ENCODE assay signal across 14 mouse cellular contexts in genomic region chr5:120525737-120526136, GRCm38 (mm10). TPM values are rescaled to one million over a fixed set of nuclear protein-coding genes. Genes with fewer than 3 reads are reported as not detected.
DNase-seq lines count a peak whose midpoint lies in the region; ATAC-seq and TF ChIP-seq lines count a peak whose summit lies in the region.
"Had no signal": no experiment of that assay in that cellular context is flagged by ENCODE, and none has a peak within 500 bp of the region (broad histone marks: within the 10 kb centered on the region; RNA-seq: fewer than 3 reads in every experiment).

No protein-coding gene starts in this region.

- WGBS in lung, adult 2 months, result 46% methylated on average over 5 of the region's 5 CpGs

- ATAC-seq in erythroblast, adult 5-6 weeks (replicated peaks; ENCODE audit: low FRiP score, poor library complexity, severe bottlenecking), result peak; percentile 49; the same call in 1 of the 2 replicates
- ATAC-seq in megakaryocyte-erythroid progenitor cell, adult 5-6 weeks (replicated peaks; ENCODE audit: low FRiP score, low TSS enrichment, poor library complexity, severe bottlenecking), result peak; percentile 56; the same call in 1 of the 2 replicates

- no peak overlapping the region for H3K4me3 ChIP-seq in lung, adult 2 months (replicated peaks; ENCODE audit: extremely low read depth, low read depth, low read length)
- H3K4me3 ChIP-seq: neural tube, embryonic 15.5 days had no signal

- no peaks in the 10 kb centered on the region for H3K4me1 ChIP-seq in lung, adult 2 months (ENCODE audit: control insufficient read depth, insufficient read depth, low read length)
- H3K4me1 ChIP-seq: neural tube, embryonic 15.5 days had no signal

- no peak for DNase-seq in lung, adult 2 months
- DNase-seq in lung, postnatal 36 days, result no peak
- peak; percentile 29 for DNase-seq in NIH3T3 (ENCODE audit: low read depth)
- DNase-seq in heart, postnatal 36 days, result no peak
- no peak for DNase-seq in frontal cortex, postnatal 36 days (ENCODE audit: low spot score in 2 of 2)
- DNase-seq in adrenal gland, adult 18-20 months (ENCODE audit: low spot score in 2 of 2), result no peak
- DNase-seq: heart, postnatal 14 days; spleen, adult 18-20 months had no signal

- no peak for TF ChIP-seq POLR2A in lung, adult 2 months (IDR thresholded peaks at IDR 0.05; ENCODE audit: borderline replicate concordance, extremely low read depth, low read depth, low read length)

- intact Hi-C loops in heart, postnatal 36 days (cut with DNase I), result no loop called here

- TF ChIP-seq CTCF in lung, adult 2 months (IDR thresholded peaks at IDR 0.05; ENCODE audit: insufficient read depth, low read length), result peak; percentile 44

RNA-seq across cellular contexts. Expression of gene Slc8b1, which starts 14.8 kb away (rescaled TPM):
- 37.0 and 40.0 TPM in 2 replicates for polyA plus RNA-seq in lung, adult 2 months (2012; rRNA removed)
- 14.2 and 17.1 TPM in 2 replicates for total RNA-seq in erythroblast, adult 5-6 weeks (2015; ENCODE audit: low replicate concordance)
- 6.1 and 8.4 TPM in 2 replicates for total RNA-seq in erythroblast, adult 5-6 weeks (2017; ENCODE audit: low replicate concordance)
- 0.35 and 1.6 TPM in 2 replicates for total RNA-seq in megakaryocyte-erythroid progenitor cell, adult 5-6 weeks (2014; fragmentation: Nextera tagmentation)
- total RNA-seq in megakaryocyte-erythroid progenitor cell, adult 5-6 weeks (2017), result 0.09 and 1.7 TPM in 2 replicates
- 10 to 100 TPM; 12.5 to 13.9 TPM for total RNA-seq in heart, postnatal 36 days (2021)
- total RNA-seq in adrenal gland, adult 18-20 months (2021), result 10 to 100 TPM; 26.4 to 31.7 TPM

RNA-seq across cellular contexts. Expression of gene Plbd2, which starts 22.3 kb away (rescaled TPM):
- 40.0 and 42.7 TPM in 2 replicates for polyA plus RNA-seq in lung, adult 2 months (2012; rRNA removed)
- total RNA-seq in erythroblast, adult 5-6 weeks (2015; ENCODE audit: low replicate concordance), result 1.7 and 7.7 TPM in 2 replicates
- total RNA-seq in erythroblast, adult 5-6 weeks (2017; ENCODE audit: low replicate concordance), result 1.4 and 3.8 TPM in 2 replicates
- total RNA-seq in megakaryocyte-erythroid progenitor cell, adult 5-6 weeks (2014; fragmentation: Nextera tagmentation), result 13.6 and 20.8 TPM in 2 replicates
- 6.3 and 8.7 TPM in 2 replicates for total RNA-seq in megakaryocyte-erythroid progenitor cell, adult 5-6 weeks (2017)
- total RNA-seq in heart, postnatal 36 days (2021), result 10 to 100 TPM; 37.3 to 49.8 TPM
- 10 to 100 TPM; 76.9 to 90.1 TPM for total RNA-seq in adrenal gland, adult 18-20 months (2021)

RNA-seq across cellular contexts. Expression of gene Sds, which starts 49.4 kb away (rescaled TPM):
- polyA plus RNA-seq in lung, adult 2 months (2012; rRNA removed), result 0.65 and 0.70 TPM in 2 replicates
- total RNA-seq in erythroblast, adult 5-6 weeks (2015; ENCODE audit: low replicate concordance), result not detected in 2 replicates
- not detected in 2 replicates for total RNA-seq in erythroblast, adult 5-6 weeks (2017; ENCODE audit: low replicate concordance)
- not detected in 2 replicates for total RNA-seq in megakaryocyte-erythroid progenitor cell, adult 5-6 weeks (2014; fragmentation: Nextera tagmentation)
- total RNA-seq in megakaryocyte-erythroid progenitor cell, adult 5-6 weeks (2017), result not detected in 2 replicates
- 1 to 10 TPM; 1.2 to 2.2 TPM for total RNA-seq in heart, postnatal 36 days (2021)
- total RNA-seq in adrenal gland, adult 18-20 months (2021), result not detected
- total RNA-seq: common myeloid progenitor, adult 5-6 weeks; heart, postnatal 14 days; left cerebral cortex, postnatal 36 days had no signal
- polyA plus RNA-seq: neural tube, embryonic 15.5 days; urinary bladder, adult 2 months had no signal

RNA-seq across cellular contexts. Expression of gene Sdsl, which starts 53.1 kb away (rescaled TPM):
- 2.1 and 2.3 TPM in 2 replicates for polyA plus RNA-seq in lung, adult 2 months (2012; rRNA removed)
- not detected in 2 replicates for total RNA-seq in erythroblast, adult 5-6 weeks (2015; ENCODE audit: low replicate concordance)
- total RNA-seq in erythroblast, adult 5-6 weeks (2017; ENCODE audit: low replicate concordance), result 3.4 and 3.9 TPM in 2 replicates
- total RNA-seq in megakaryocyte-erythroid progenitor cell, adult 5-6 weeks (2014; fragmentation: Nextera tagmentation), result 59.5 and 72.1 TPM in 2 replicates
- 58.5 and 67.3 TPM in 2 replicates for total RNA-seq in megakaryocyte-erythroid progenitor cell, adult 5-6 weeks (2017)
- total RNA-seq in heart, postnatal 36 days (2021), result 1 to 10 TPM; 8.3 to 9.1 TPM
- total RNA-seq in adrenal gland, adult 18-20 months (2021), result 10 to 100 TPM; 55.6 to 78.2 TPM
